Mouse (Mus musculus): ENCODE data around the gene Esf1.
"Not testable (repeated sequence)": the region's sequence is repeated elsewhere in the genome, so short reads cannot be mapped to it uniquely, and the experiment has no call there.

The Esf1 gene

GRCm38 (mm10) chr2:140093433-140093832, 76.9 kb downstream of the Esf1 start:
- no peak for DNase-seq

DNA sequence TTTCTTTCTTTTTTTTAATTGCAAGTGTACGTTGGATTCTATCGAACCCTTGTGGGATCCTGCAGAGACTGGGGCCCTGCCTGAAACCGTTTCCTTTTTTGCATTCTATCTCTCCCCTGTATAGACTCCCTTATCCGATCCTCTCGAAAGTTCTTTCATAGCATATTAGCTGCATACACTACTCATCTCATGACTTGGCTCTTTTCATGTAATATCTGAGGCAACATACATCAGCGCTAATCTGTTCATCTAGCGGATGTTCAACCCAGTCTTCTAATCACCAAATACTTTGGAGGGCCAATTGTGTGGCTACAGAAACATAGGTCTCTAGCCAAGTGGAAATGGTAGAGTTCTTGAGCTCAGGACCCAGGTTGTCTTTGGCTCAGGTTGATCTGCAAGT, 86.1 kb downstream of the Esf1 start:
- DNase-seq, result no peak

DNA sequence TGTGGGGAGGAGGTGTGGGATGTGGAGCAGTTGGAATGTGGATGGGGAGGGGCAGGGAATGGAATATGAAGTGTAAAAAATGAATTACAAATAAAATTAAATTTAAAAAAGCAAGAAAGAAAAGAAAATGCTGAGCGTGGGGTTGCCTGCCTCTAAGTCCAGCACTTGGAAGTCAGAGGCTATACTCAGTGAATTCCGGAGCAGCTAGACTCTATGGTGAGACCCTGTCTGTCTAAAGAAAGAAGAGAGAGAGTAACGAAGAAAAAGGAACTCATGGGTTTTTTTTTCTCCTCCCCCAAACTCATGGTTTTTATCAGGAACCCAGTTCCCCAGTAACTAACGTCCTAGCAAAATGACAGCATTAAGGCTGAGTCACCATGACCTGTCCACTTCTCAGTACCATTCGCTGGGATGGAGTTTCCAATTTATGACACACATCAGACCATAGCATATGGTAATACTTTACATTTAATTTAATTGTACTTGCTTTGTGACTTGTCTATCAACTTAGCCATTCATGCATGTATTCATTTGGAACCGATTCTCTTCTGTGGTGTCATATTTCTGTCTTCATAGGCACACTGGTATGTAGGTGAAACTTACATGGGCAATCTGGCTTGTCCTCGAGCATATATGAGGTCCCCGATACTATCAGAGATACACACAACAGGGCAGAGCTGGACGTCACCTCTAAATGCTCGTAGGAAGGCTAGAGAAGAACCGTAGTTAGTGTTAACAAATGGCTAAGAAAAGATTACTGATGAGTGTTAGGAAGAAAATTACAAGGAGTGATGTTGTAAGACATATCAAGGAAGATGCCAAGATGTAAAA, 89.4 kb downstream of the Esf1 start:
- no peak for DNase-seq

DNA sequence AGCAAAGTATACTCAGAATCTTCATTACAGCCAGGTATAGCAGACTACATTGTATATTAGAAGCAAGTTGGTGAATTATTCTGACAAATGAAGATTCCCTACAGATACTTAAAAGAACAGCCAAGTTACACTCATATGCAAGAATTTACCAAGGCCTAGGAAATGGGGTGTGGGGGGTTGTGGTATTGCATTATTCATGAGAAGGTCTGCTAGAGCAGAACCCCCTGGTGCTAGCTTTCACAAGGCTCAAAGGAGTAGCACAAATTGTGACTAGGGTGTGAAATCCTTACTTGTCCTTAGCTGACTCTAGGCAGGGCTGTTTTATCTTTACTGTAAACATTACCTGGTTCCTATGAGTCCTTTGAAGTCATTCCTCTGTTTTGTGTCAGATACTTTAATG, 91.1 kb downstream of the Esf1 start:
- DNase-seq, result not testable (repeated sequence)

GRCm38 (mm10) chr2:140078600-140079280, 91.6 kb downstream of the Esf1 start:
- DNase-seq, result no peak

DNA sequence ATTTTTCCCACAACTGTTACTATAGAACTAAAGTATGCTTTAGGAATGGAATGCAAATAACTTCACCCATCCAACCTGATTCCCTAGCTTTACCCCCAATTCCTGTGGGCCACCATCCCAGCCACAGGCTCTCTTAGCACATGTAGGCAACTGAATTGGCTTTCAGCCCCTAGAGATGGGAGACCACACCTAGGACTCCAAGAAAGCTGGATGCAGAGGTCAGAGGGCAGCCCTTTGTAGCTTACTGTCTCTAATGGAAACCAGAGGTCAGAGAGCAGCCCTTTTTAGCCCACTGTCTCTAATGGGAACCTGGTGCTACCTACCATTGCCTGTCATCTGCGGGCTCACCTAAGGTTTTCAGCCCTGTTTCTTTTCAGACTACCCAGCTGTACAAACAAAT, 92.9 kb downstream of the Esf1 start:
- no peak for DNase-seq

GRCm38 (mm10) chr2:140075150-140075549, 95.2 kb downstream of the Esf1 start:
- DNase-seq, result no peak

Measured in cerebellum, postnatal 10 days (tissue).